Mouse (Mus musculus): ENCODE results near the gene Cnpy3. TPM values are rescaled to one million over a fixed set of nuclear protein-coding genes. Genes with fewer than 3 reads are reported as not detected.
"Not testable (repeated sequence)": the region's sequence is repeated elsewhere in the genome, so short reads cannot be mapped to it uniquely, and the experiment has no call there.

Cnpy3 gene
- total RNA-seq, 2 experiments from 2014 or later = 18.8 to 20.1 TPM

DNA sequence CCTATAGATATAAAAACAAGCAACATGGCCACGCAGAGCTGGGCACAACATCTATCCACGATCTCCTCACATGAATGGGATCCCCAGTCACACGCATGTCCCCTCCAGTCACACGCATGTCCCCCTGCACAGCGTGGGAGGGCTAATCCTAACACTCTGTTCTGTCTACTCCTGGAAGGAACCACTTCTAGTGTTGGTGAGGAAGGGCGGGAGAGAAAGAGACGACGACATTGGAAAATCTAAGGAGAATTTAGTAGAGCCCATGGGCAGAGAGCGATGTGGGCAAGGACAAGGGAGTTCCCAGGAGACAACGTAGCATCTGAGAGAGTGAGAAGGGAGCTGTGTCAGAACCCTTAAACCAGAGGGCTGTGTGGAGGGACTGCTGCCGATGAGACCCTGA, 18.5 kb upstream of the Cnpy3 start:
- intact Hi-C loops (cut with DNase I) = no loop called here

DNA sequence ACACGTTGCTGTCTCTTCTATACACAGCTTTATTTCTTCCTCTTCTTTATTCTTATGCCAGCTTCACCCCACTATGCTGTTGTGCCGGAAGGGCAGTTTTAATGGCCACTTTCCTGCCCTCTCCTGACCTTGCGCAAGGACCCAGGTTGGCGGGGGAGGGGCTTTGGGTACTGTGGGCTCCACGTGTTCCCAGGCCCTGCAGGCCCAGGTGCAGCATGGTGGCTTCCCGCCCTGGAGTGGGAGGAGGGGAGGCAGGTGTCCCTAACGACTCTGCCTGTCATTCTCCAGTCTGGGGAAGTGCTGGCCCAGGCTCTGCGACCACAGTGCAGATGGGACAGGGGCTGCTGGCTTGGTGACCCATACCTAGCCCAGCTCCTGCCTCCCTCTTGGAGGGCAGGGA, 15.9 kb upstream of the Cnpy3 start:
- no peak for DNase-seq (ENCODE audit: low spot score)
- intact Hi-C loops (cut with DNase I) = no loop called here

More for the DNA sequence above, 18.5 kb upstream of the Cnpy3 start:
- no peak for DNase-seq (ENCODE audit: low spot score)

GRCm38 (mm10) chr17:46764916-46765315, 12.9 kb upstream of the Cnpy3 start:
- DNase-seq (ENCODE audit: low spot score); intact Hi-C loops (cut with DNase I): not testable (repeated sequence)

GRCm38 (mm10) chr17:46763544-46763943, 11.5 kb upstream of the Cnpy3 start, which contains the start of gene Ptcra:
Gene Ptcra (minus strand): TSS chr17:46763712.
- intact Hi-C loops (cut with DNase I) = no loop called here
- DNase-seq (ENCODE audit: low spot score) = no peak

GRCm38 (mm10) chr17:46758753-46759152, 6.7 kb upstream of the Cnpy3 start:
- no peak for DNase-seq (ENCODE audit: low spot score)
- intact Hi-C loops (cut with DNase I) = no loop called here

DNA sequence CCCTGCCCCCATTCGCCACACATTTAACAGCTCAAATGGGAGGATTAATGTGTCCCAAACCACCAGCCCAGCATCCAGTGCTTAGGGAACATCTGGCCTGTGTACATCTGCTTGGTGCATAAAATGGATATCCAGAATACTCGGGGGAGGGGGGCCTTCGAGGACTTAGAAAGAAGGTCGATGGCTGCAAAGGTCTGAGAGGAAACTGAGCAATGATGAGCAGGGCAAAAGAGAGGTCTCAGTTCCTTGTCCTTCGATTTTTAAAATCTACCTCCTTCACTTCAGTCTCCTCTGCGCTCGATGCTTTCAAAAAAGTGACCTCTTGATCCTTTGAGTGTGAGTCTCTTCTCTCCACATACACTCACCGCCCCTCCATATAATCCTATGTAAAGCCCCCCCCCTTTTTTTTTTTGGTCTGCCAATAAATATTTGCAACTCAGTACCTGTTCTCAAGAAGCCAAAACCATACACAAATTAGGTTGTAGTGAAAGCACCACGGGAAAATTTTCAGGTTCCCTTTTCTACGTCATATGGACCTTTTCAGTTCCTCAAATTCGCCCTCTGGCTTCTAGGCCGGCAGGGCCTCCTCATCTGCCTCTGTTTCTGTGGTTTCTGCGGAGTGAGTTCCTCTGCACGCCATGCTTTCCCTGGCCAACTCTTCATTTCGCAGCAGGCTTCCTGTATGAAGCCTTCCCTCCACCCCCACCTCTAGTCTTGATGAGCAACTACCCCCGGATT, 789 bp downstream of the Cnpy3 start:
- DNase-seq (ENCODE audit: low spot score) = no peak
- intact Hi-C loops (cut with DNase I) = no loop called here

DNA sequence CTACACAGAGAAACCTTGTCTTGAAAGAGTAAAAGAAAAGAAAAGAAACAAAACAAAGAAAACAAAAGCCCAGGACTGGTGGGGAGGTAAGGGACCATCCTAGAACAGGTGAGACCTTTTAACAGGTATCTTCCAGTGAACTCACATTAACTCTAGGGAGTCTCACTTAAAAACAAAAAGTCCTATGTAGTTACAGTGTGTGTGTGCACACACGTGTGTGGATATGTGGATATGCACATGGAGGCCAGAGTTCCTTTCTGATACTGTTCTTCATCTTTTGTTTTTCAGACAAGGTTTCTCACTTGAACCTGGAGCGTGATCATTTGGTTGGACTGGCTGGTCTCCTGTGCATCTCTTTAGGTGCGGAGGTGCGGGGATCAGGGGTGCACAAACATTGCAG, 1.4 kb downstream of the Cnpy3 start:
- DNase-seq (ENCODE audit: low spot score) = no peak
- intact Hi-C loops (cut with DNase I) = no loop called here

DNA sequence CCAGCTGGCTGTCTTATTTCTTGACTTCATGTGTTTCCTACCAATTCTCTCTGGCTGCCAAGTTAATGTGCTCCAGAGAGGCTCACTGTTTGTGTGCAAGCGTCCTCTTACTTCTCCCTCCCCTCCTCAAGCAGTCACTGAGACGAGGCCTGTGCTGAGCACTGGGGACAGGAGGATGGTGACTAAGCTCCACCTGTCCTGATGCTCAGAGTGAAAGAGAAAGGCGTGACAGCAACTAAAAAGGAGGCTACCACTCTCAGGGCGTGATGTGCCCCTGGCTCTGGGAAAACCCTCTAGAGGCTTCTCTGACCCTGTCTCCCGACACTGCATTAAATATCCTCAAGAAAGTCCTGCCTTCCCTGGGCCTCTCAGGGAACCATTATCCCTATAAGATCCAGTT, 2.7 kb downstream of the Cnpy3 start:
- intact Hi-C loops (cut with DNase I) = no loop called here
- DNase-seq (ENCODE audit: low spot score) = no peak

DNA sequence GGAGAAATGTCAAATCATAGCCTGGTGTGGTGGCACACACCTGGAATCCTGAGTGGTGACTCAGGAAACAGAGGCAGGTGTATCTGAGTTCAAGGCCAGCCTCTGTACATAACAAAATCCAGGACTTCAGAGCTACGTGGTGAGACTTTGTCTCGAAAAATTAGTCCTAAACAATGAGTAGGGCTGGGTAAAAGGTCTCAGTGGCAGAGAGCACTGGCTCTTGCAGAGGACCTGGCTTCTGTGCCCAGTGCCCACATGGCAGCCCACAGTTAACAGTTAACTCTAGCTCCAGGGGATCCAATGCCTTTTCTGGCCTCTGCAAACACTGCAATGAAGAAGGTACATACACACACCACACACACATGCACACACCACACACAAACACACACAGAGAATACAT, 4.2 kb downstream of the Cnpy3 start:
- intact Hi-C loops (cut with DNase I) = no loop called here
- DNase-seq (ENCODE audit: low spot score) = no peak

- intact Hi-C loops (cut with DNase I) = no loop called here
- DNase-seq (ENCODE audit: low spot score) = no peak
Measured at GRCm38 (mm10) chr17:46747234-46747633, 4.8 kb downstream of the Cnpy3 start.

GRCm38 (mm10) chr17:46745506-46745905, 6.5 kb downstream of the Cnpy3 start:
- no peak for DNase-seq (ENCODE audit: low spot score)
- intact Hi-C loops (cut with DNase I) = no loop called here

DNA sequence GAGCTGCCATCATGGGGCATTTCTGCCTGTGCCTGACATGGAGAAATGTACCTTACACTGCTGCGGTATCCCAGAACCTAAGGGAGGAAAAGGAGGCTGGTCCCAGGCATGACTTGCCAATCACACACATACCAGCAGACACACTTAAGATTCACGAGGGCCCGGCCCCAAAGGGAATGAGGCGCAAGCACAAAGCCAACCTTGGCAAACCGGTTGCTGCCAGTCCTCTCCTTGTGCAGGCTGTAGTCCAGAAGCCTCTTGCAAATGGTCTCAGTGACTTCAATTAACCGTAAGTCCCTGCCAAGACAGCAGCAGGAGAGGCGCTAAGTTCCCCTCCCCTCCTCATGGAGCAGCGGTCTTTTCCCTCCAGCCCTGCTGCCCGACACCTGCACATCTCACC, 9.0 kb downstream of the Cnpy3 start:
- intact Hi-C loops (cut with DNase I) = no loop called here
- DNase-seq (ENCODE audit: low spot score) = no peak

DNA sequence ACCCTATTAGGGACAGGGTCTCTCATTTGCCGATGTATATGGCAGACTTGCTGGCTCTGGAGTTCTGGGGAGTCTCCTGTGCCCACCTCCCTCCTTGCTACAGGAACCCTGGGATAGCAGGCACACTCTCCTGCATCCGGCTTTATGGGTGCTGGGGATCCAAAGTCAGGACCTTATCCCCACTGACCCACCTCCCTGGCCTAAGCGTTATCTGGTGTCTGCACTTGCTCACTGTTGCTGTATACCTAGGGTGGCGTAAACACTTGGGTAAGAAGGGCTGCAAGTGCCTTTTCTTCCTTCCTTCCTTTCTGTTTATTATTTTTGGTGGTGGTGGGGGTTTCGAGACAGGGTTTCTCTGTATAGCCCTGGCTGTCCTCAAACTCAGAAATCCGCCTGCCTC, 10.7 kb downstream of the Cnpy3 start:
- intact Hi-C loops (cut with DNase I) = no loop called here

GRCm38 (mm10) chr17:46736160-46736559, 15.9 kb downstream of the Cnpy3 start:
- intact Hi-C loops (cut with DNase I) = no loop called here
- DNase-seq (ENCODE audit: low spot score) = no peak

More for the DNA sequence above, 10.7 kb downstream of the Cnpy3 start:
- DNase-seq (ENCODE audit: low spot score) = no peak

GRCm38 (mm10) chr17:46735287-46735686, 16.7 kb downstream of the Cnpy3 start:
- no peak for DNase-seq (ENCODE audit: low spot score)
- intact Hi-C loops (cut with DNase I) = no loop called here

GRCm38 (mm10) chr17:46734055-46734454, 18.0 kb downstream of the Cnpy3 start:
- DNase-seq (ENCODE audit: low spot score) = no peak
- intact Hi-C loops (cut with DNase I) = no loop called here

- no peak for DNase-seq (ENCODE audit: low spot score)
- intact Hi-C loops (cut with DNase I) = no loop called here
Measured at GRCm38 (mm10) chr17:46728904-46729318, 23.1 kb downstream of the Cnpy3 start, which contains the start of gene Gnmt. Gene Gnmt (minus strand): TSS chr17:46729168.

DNA sequence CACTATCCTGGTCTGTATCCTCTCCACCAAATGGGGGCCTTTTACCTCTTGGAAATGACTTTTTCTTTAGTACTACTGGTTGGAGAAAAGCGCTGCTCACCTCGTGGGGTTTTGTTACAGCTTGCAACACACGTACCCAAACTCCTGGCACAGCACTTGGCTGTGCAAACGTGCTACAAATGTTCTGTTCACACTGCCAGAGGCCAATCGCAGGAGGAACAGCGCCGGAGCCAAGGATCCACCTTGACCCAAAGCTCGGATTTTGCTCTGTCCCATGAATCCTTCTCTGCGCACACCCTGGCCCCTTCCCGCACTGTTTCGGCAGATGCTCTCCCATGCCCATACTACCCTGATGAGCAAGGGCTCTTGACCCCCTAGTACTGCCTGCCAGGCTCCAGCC, 23.5 kb downstream of the Cnpy3 start:
- DNase-seq (ENCODE audit: low spot score) = no peak
- intact Hi-C loops (cut with DNase I) = no loop called here

GRCm38 (mm10) chr17:46728021-46728420, 24.0 kb downstream of the Cnpy3 start:
- intact Hi-C loops (cut with DNase I) = no loop called here
- no peak for DNase-seq (ENCODE audit: low spot score)

GRCm38 (mm10) chr17:46727271-46727670, 24.7 kb downstream of the Cnpy3 start:
- no peak for DNase-seq (ENCODE audit: low spot score)
- intact Hi-C loops (cut with DNase I) = no loop called here

DNA sequence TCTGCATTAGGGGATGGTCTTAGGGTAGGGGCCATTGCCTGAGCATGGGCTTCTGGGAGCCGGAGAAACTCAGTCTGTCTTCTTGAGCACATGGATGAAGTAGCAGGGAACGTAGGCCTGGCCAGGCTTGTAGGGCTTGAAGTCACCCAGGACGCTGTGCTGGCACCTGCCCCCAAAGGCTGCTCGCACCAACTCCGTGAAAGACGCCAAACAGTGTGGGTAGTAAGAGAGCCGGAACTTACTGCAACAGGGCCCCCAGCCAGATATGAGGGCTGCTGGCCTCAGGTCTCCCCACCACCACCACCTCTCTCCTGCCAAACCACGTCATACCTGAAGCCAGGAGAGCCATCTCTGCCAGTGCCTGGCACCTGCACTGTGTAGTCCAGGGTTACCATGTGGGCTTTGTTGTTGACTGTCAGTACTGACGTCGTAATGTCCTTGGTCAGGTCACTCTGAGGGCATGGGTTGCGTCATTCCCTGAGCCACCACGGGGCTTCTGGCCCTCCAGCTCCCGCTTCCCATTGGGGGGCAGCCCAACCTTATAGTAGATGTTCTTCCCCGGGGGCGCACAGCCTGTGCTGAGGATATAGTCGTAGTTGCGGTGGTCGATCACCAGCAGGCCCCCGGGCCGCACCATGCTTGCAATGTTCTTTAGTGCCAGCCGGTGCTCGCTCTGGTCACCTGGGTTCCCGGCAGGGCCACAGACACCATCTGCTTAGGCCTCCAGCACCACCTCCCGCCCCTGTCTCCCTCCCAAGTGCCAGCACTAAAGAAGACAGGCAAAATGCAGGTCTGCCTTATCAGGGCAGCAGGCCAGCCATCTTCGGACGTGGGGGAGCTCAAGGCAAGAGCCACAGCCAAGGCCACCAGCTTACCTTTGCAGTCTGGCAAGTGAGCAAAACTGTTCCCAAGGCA, 26.0 kb downstream of the Cnpy3 start:
- DNase-seq (ENCODE audit: low spot score) = no peak
- intact Hi-C loops (cut with DNase I) = no loop called here

Data from heart, postnatal 25 days (tissue).